In the genomic region with DNA sequence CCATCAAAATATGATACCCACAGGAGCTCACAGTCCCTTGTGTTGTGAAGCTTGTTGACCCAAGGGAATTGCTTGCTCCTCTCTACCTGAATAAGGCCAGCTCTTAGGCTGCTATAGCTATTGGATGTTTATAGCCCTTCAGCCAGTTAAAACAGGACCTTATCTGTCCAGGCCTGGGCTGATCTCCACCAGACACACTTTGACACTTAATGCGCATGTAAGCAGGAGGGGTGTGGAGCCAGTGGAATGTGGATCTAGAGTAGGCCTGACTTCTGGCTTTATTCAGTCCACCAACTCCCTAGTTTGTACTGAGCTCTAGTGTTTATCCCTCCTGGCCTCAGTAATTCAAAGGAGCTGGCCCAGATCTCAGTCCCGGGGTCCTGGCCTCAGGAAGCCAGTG, we compare ENCODE assay signal across 16 mouse cellular contexts. TPM values are rescaled to one million over a fixed set of nuclear protein-coding genes. Genes with fewer than 3 reads are reported as not detected.
A peak's percentile ranks its signal among the peaks of the same experiment; 100 is the strongest.
DNase-seq lines count a peak whose midpoint lies in the region; ATAC-seq lines count a peak whose summit lies in the region.
"Had no signal": no experiment of that assay in that cellular context is flagged by ENCODE, and none has a peak within 500 bp of the region (broad histone marks: within the 10 kb centered on the region; RNA-seq: fewer than 3 reads in every experiment).

No protein-coding gene starts in this region.

- H3K4me2 ChIP-seq in intestine, embryonic 14.5 days (ENCODE audit: low read length) = no peak overlapping the region
- H3K4me2 ChIP-seq in liver, embryonic 15.5 days = no peak overlapping the region
- H3K4me2 ChIP-seq in neural tube, embryonic 15.5 days = no peak overlapping the region
- H3K4me2 ChIP-seq: hindbrain, embryonic 12.5 days; midbrain, embryonic 12.5 days had no signal

- no peak overlapping the region for H3K4me3 ChIP-seq in intestine, embryonic 14.5 days (ENCODE audit: low read depth, low read length)
- H3K4me3 ChIP-seq in liver, embryonic 15.5 days (replicated peaks) = no peak overlapping the region
- H3K4me3 ChIP-seq in neural tube, embryonic 15.5 days (replicated peaks) = no peak overlapping the region
- H3K4me3 ChIP-seq: embryonic facial prominence, embryonic 10.5 days; hindbrain, embryonic 12.5 days; midbrain, embryonic 12.5 days had no signal

- peaks cover 58% of the 10 kb centered on the region for H3K4me1 ChIP-seq in intestine, embryonic 14.5 days (replicated peaks; ENCODE audit: control insufficient read depth, insufficient read depth, low read length)
- H3K4me1 ChIP-seq in liver, embryonic 15.5 days (replicated peaks) = peaks cover 58% of the 10 kb centered on the region
- peaks cover 34% of the 10 kb centered on the region for H3K4me1 ChIP-seq in neural tube, embryonic 15.5 days

- ATAC-seq in erythroblast, adult 5-6 weeks (replicated peaks; ENCODE audit: low FRiP score, poor library complexity, severe bottlenecking) = 0 out of 2 replicates have a peak, but pooled peaks have one; percentile 41
- ATAC-seq in intestine, embryonic 14.5 days (replicated peaks; ENCODE audit: low FRiP score, low TSS enrichment, low read depth) = peak; percentile 74; the same call in 1 of the 2 replicates
- ATAC-seq in liver, embryonic 15.5 days (ENCODE audit: insufficient read depth) = no peak; the same call in 1 of the 2 replicates
- no peak for ATAC-seq in neural tube, embryonic 15.5 days (ENCODE audit: low FRiP score)
- ATAC-seq: forebrain, postnatal 0 days had no signal

- no peaks in the 10 kb centered on the region for H3K27me3 ChIP-seq in intestine, embryonic 14.5 days (replicated peaks; ENCODE audit: control insufficient read depth, insufficient read depth, low read length)
- H3K27me3 ChIP-seq in liver, embryonic 15.5 days = no peaks in the 10 kb centered on the region
- no peaks in the 10 kb centered on the region for H3K27me3 ChIP-seq in neural tube, embryonic 15.5 days (replicated peaks)
- H3K27me3 ChIP-seq: hindbrain, embryonic 12.5 days; midbrain, embryonic 12.5 days had no signal

- H3K27ac ChIP-seq in intestine, embryonic 14.5 days (ENCODE audit: low read depth) = peak overlapping the region; percentile 3; the same call in 1 of the 2 replicates
- H3K27ac ChIP-seq in liver, embryonic 15.5 days (replicated peaks) = peak overlapping the region; percentile 24; the same call in 1 of the 2 replicates
- no peak overlapping the region for H3K27ac ChIP-seq in neural tube, embryonic 15.5 days (replicated peaks)
- H3K27ac ChIP-seq: embryonic facial prominence, embryonic 10.5 days; hindbrain, embryonic 12.5 days had no signal

- H3K36me3 ChIP-seq in intestine, embryonic 14.5 days (ENCODE audit: control insufficient read depth, insufficient read depth, low read length) = no peaks in the 10 kb centered on the region
- no peaks in the 10 kb centered on the region for H3K36me3 ChIP-seq in liver, embryonic 15.5 days (replicated peaks)
- no peaks in the 10 kb centered on the region for H3K36me3 ChIP-seq in neural tube, embryonic 15.5 days
- H3K36me3 ChIP-seq: hindbrain, embryonic 12.5 days; midbrain, embryonic 12.5 days had no signal

- H3K9me3 ChIP-seq in intestine, embryonic 14.5 days (ENCODE audit: control insufficient read depth, low read length) = no peaks in the 10 kb centered on the region
- H3K9me3 ChIP-seq in liver, embryonic 15.5 days (replicated peaks) = no peaks in the 10 kb centered on the region
- H3K9me3 ChIP-seq in neural tube, embryonic 15.5 days (replicated peaks) = no peaks in the 10 kb centered on the region
- H3K9me3 ChIP-seq: embryonic facial prominence, embryonic 10.5 days; hindbrain, embryonic 12.5 days; midbrain, embryonic 12.5 days had no signal

- 23% methylated on average over 2 of the region's 2 CpGs for WGBS in intestine, embryonic 14.5 days
- 35% methylated on average over 2 of the region's 2 CpGs for WGBS in liver, embryonic 15.5 days (ENCODE audit: insufficient replicate concordance)
- WGBS in neural tube, embryonic 15.5 days = 82% methylated on average over 2 of the region's 2 CpGs

- intact Hi-C loops in heart, postnatal 14 days (cut with DNase I) = loop anchor here (5.0 kb wide), 1 partner anchor 134 kb away; no protein-coding TSS in a partner anchor

- DNase-seq in heart, adult 11 months = peak; percentile 96
- DNase-seq in heart, postnatal 14 days = no peak
- no peak for DNase-seq in intestine, embryonic 14.5 days (ENCODE audit: low spot score)
- no peak for DNase-seq in cerebellum, adult 9-11 months
- DNase-seq in Muller cell, postnatal 12 days (ENCODE audit: inconsistent ontology term) = no peak
- DNase-seq: adrenal gland, adult 2 months; cerebellum, adult 11 months; forebrain, postnatal 0 days; right cerebral cortex, postnatal 25 days; thymus, postnatal 14 days had no signal

- H3K9ac ChIP-seq in intestine, embryonic 14.5 days (ENCODE audit: low read length) = no peak overlapping the region
- no peak overlapping the region for H3K9ac ChIP-seq in liver, embryonic 15.5 days
- H3K9ac ChIP-seq in neural tube, embryonic 15.5 days (replicated peaks) = no peak overlapping the region
- H3K9ac ChIP-seq: forebrain, postnatal 0 days; hindbrain, embryonic 12.5 days; midbrain, embryonic 12.5 days had no signal

RNA-seq across cellular contexts. Expression of a gene that starts 42.1 kb away (rescaled TPM):
- 10 to 100 TPM; 27.1 to 27.3 TPM for total RNA-seq in heart, postnatal 14 days (2021)
- total RNA-seq in erythroblast, adult 5-6 weeks (2015; ENCODE audit: low replicate concordance) = 3.8 and 4.4 TPM in 2 replicates
- 2.1 and 2.4 TPM in 2 replicates for total RNA-seq in erythroblast, adult 5-6 weeks (2017; ENCODE audit: low replicate concordance)
- 7.2 and 8.4 TPM in 2 replicates for polyA plus RNA-seq in intestine, embryonic 14.5 days (2014; fragmentation: Nextera tagmentation; extraction: Ambion mirVana)
- polyA plus RNA-seq in liver, embryonic 15.5 days (2015; fragmentation: Nextera tagmentation; extraction: Ambion mirVana) = 1.3 and 1.5 TPM in 2 replicates
- 7.2 and 8.4 TPM in 2 replicates for polyA plus RNA-seq in neural tube, embryonic 15.5 days (2015; fragmentation: Nextera tagmentation; extraction: Ambion mirVana)

Comparison
In these comparisons a context has a peak if more than half of its experiments do, and no peak if none do; other contexts are left out.
1. ATAC-seq: peak in erythroblast, adult 5-6 weeks (single experiment) and intestine, embryonic 14.5 days (single experiment); none in liver, embryonic 15.5 days (single experiment) and neural tube, embryonic 15.5 days (single experiment).